Mouse (Mus musculus) E14TG2a.4 (cell line): ENCODE results near the gene Pxn.
A peak's percentile ranks its signal among the peaks of the same experiment; 100 is the strongest.

Experiments used
- H3K27me3 ChIP-seq: 2 replicates; pipeline ENCODE4 v1.6.1; 2014; ENCODE audit warnings: low read length, control low read depth; ENCODE audit not compliant: insufficient read depth
- H3K36me3 ChIP-seq: 2 replicates; pipeline ENCODE4 v1.6.1; 2014; ENCODE audit warnings: low read length, control low read depth; ENCODE audit not compliant: insufficient read depth
- H3K4me1 ChIP-seq: replicated peaks from 2 replicates; pipeline ENCODE4 v1.6.1; 2014; ENCODE audit warnings: low read depth, low read length, control low read depth
- H3K4me3 ChIP-seq: replicated peaks from 2 replicates; pipeline ENCODE4 v1.5.1; 2014; ENCODE audit warnings: mild to moderate bottlenecking, low read length
- H3K9me3 ChIP-seq: 2 replicates; pipeline ENCODE4 v1.6.1; 2014; ENCODE audit warnings: low read length, control low read depth
- CTCF ChIP-seq: conservative IDR thresholded peaks from 2 replicates; pipeline ENCODE4 v1.5.1; 2014; ENCODE audit warnings: low read length
- NANOG ChIP-seq: IDR thresholded peaks from 2 replicates; pipeline ENCODE4 v1.6.1; 2014; ENCODE audit warnings: borderline replicate concordance, low read length, mixed read lengths
- POU5F1 ChIP-seq: IDR thresholded peaks from 2 replicates; pipeline ENCODE4 v1.6.1; 2014; ENCODE audit warnings: low read length, borderline replicate concordance

The Pxn gene

DNA sequence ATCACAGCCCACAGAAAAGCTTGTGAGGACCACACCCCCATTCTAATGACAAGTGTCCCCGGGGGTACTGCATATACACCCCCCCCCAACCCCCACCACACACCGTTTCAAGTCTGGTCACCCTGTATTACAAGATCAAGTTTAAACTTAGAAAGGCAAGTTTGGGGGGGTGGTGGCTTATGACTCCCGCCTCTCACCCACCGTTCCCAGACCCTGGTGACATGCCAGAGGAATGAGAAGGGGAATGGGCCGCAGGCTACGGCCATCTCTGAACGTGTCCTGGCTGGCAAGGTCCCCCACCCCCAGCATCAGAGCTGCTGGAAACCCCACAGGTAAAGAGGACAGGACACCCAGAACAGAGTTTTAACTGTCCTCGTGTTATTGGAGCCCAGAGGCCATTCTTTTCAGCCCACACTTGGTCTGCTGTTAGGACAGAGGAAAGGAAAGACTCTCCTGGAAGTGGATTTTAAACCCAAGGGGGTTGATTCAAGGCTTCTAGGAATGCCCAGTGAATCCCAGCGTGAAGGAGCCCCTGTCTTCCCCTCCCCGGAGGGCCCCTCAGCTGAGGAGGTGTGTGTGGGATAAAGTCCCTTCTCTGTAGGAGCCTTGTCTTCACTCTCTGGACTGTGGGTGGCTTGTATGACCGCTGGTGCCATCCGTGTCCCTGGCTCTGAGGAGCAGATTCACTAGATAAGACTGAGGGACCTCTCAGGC lies 948 bp downstream of the Pxn start:
- Histone ChIP-seq H3K36me3 (peaks cover 4% of the 10 kb centered on the region; the same call in 1 of the 2 replicates), H3K4me1 (peaks cover 63% of the 10 kb centered on the region), H3K4me3 (peak overlapping the region; percentile 90), H3K9me3 (no peaks in the 10 kb centered on the region), H3K27me3 (peaks cover 16% of the 10 kb centered on the region)
- TF ChIP-seq CTCF (no peak), NANOG (no peak), POU5F1 (no peak)

GRCm38 (mm10) chr5:115507981-115508858 lies 1.7 kb downstream of the Pxn start:
- no peak for TF ChIP-seq CTCF
- TF ChIP-seq NANOG: no peak
- TF ChIP-seq POU5F1: no peak
- no peaks in the 10 kb centered on the region for H3K9me3 ChIP-seq

GRCm38 (mm10) chr5:115508859-115509147 lies 2.3 kb downstream of the Pxn start:
- TF ChIP-seq CTCF: no peak
- H3K36me3 ChIP-seq: peaks cover 4% of the 10 kb centered on the region; the same call in 1 of the 2 replicates
- peaks cover 16% of the 10 kb centered on the region for H3K27me3 ChIP-seq
- peaks cover 66% of the 10 kb centered on the region for H3K4me1 ChIP-seq
- H3K4me3 ChIP-seq: peak overlapping the region; percentile 60; the same call in 1 of the 2 replicates
- no peaks in the 10 kb centered on the region for H3K9me3 ChIP-seq

More at GRCm38 (mm10) chr5:115507981-115508858, 1.7 kb downstream of the Pxn start:
- Histone ChIP-seq H3K4me1 (peaks cover 61% of the 10 kb centered on the region), H3K36me3 (peaks cover 4% of the 10 kb centered on the region; the same call in 1 of the 2 replicates), H3K4me3 (peak overlapping the region; percentile 90; the same call in 1 of the 2 replicates), H3K27me3 (peaks cover 16% of the 10 kb centered on the region)

DNA sequence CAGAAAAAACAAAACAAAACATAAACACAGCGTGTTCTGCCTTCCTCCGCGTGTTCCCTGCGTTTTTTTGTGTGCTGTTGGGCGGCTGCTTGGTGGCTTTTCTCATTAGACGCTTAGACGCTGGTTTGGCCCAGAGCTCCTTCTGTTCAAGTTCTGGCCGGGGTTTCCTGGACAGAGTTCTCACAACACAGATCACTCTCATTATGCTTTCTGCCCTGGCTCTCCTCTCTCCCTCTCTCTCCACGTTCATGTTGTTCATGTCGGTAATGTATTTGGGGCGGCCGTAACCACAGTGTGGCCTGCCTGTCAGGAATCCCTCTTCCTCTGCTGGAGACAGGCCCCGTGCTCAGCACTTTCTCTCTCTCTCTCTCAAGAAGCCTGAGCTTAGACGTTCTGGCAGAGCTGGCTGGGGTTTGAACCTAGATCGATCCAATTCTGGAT lies 2.9 kb downstream of the Pxn start:
- Histone ChIP-seq H3K4me1 (peaks cover 72% of the 10 kb centered on the region), H3K4me3 (peak overlapping the region; percentile 60), H3K27me3 (peaks cover 16% of the 10 kb centered on the region), H3K36me3 (peaks cover 4% of the 10 kb centered on the region; the same call in 1 of the 2 replicates), H3K9me3 (no peaks in the 10 kb centered on the region)
- TF ChIP-seq NANOG (no peak), POU5F1 (no peak), CTCF (no peak)

- Histone ChIP-seq H3K36me3 (peaks cover 4% of the 10 kb centered on the region; the same call in 1 of the 2 replicates), H3K9me3 (no peaks in the 10 kb centered on the region), H3K4me3 (peak overlapping the region; percentile 60), H3K27me3 (peaks cover 16% of the 10 kb centered on the region), H3K4me1 (peaks cover 79% of the 10 kb centered on the region)
- no peak for TF ChIP-seq CTCF
Measured at GRCm38 (mm10) chr5:115509790-115510689, 3.6 kb downstream of the Pxn start.

DNA sequence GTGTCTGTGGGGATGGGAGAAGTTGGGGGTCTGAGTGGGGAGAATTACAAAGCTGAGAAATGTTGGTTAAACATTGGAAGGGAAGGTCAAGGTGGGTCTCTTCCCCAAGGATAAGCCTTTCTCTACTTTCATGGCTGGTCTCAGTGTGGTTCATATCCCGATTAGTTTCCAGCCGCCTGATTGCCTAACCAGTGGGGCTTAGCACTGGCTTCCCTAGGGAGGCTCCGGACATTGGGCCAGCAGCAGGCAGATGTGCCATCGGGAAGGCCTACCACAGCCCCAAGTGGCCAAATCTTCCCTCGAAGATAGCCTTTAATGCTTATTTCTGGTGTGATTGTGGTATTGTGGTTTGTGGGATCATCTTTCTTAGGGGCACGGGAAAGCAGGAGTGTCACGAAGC lies 5.9 kb downstream of the Pxn start:
- Histone ChIP-seq H3K4me3 (no peak overlapping the region), H3K4me1 (peaks cover 83% of the 10 kb centered on the region), H3K27me3 (peaks cover 12% of the 10 kb centered on the region), H3K9me3 (no peaks in the 10 kb centered on the region), H3K36me3 (peaks cover 4% of the 10 kb centered on the region; the same call in 1 of the 2 replicates)
- TF ChIP-seq POU5F1: no peak
- no peak for TF ChIP-seq NANOG
- no peak for TF ChIP-seq CTCF

DNA sequence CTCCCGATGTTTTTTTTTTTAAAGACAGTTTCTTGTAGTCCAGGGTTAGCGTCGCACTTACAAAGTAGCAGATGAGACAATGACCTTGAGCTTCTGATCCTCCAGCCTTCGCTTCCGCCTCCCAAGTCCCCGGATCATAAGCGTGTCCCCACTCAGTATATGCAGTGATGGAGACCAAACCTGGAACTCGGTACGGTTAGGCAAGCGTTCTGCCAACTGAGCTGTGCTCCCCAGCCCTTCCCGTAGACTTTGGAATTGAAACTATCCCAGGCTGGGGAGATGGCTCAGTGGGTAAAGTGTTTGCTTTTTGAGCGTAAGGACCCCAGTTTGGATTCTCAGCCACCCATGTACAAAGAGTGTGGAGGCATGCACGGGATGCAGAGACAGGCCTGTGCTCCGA lies 6.8 kb downstream of the Pxn start:
- H3K4me3 ChIP-seq: no peak overlapping the region
- TF ChIP-seq NANOG (no peak), CTCF (no peak)
- peaks cover 3% of the 10 kb centered on the region; the same call in 1 of the 2 replicates for H3K36me3 ChIP-seq
- no peaks in the 10 kb centered on the region for H3K9me3 ChIP-seq
- H3K27me3 ChIP-seq: peaks cover 3% of the 10 kb centered on the region
- peaks cover 78% of the 10 kb centered on the region for H3K4me1 ChIP-seq

DNA sequence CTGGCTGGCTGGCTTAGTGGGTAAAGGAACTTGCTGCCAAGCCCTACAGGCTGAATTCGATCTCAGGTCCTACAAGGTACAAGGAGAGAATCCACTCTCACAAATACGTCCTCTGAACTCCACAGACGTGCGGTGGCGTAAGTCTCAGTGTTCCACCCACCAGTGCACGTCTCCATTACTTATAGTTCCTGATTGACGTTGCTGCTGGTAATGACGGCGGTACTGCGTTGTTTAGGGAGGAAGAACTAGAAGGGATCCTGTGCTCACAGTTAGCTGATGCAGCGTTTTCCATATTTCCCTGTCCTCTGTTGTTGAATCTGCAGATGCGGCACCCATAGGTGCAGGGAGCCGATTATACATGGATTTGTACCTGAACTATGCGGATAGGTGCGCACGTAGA lies 7.2 kb downstream of the Pxn start:
- Histone ChIP-seq H3K9me3 (no peaks in the 10 kb centered on the region), H3K27me3 (no peaks in the 10 kb centered on the region), H3K36me3 (no peaks in the 10 kb centered on the region), H3K4me1 (peaks cover 73% of the 10 kb centered on the region), H3K4me3 (no peak overlapping the region)
- TF ChIP-seq CTCF (no peak), POU5F1 (no peak), NANOG (no peak)
